Mouse (Mus musculus) small intestine, adult 2 months (tissue): Measurements from ENCODE around the gene Kcnk7.

Experiments used
- CTCF ChIP-seq: fragments of 200-500 bp; IDR thresholded peaks from 2 replicates; pipeline ENCODE4 v1.5.1; 2012; ENCODE audit warnings: low read depth, mild to moderate bottlenecking, control low read depth, inconsistent platforms, low read length, moderate library complexity, mixed read lengths; ENCODE audit not compliant: insufficient replicate concordance, insufficient read length; ENCODE audit errors: extremely low read depth
- POLR2A ChIP-seq: fragments of 200-500 bp; IDR thresholded peaks from 2 replicates; pipeline ENCODE4 v1.6.1; 2012; ENCODE audit warnings: low read depth, mild to moderate bottlenecking, control low read depth, inconsistent platforms, low read length, moderate library complexity

DNA sequence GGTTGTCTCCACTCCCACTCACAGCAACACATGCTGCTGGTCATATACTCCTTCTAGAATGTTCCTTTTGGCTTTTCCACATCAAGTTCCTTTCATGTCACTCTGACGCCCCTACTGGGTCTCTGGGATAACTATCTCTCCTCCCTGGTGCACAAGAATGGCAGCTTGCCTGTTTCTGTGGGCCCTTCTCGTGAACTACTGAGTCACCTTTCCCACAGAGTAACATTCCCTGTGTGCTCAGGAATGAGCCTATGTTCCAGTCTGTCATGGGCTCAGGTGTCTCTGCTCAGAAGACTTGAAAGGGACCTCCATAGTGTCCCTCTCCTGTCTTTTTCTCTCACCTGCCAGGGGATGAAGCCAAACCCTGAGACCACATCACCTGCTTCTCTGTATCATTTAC, 35.3 kb downstream of the Kcnk7 start:
- TF ChIP-seq POLR2A: no peak
- TF ChIP-seq CTCF: no peak
